Mouse (Mus musculus): ENCODE measurements around the gene Snrnp27.

DNA sequence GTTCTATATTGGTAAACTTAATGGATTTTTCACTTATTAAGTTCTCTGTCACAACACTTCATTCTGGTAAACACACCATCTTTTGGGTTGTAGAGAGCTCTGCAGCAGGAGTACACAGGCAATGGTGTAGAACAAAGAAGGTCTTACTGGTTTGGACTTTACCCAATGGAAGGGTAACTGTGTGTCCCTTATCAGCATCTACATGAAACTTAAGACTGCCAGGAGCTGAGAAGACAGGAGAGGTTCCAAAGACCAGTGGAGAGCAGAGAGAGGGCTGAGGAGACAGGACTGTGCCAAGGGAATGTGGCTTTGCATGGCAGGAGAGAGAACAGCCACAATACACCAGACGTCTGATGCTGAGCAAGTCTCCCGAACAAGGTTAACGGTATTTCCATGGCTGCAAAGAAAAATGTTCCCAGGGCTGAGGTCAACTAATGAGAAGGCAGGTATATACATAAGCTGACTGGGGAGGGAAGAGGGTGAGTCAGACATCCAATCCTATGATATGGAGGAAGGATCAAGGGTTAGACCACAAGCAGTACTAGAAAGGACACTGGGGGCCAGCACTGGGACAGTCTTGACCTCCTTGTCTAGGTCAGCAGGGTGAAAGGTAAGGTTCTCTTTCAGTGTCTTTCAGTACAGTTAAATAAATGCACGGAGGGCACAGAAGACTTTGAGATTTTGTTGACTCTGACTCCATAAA is 23.9 kb upstream of the Snrnp27 start:
- TF ChIP-seq POLR2A (IDR thresholded peaks at IDR 0.05; ENCODE audit: low read depth, low read length) = no peak
- no peak for TF ChIP-seq CTCF (IDR thresholded peaks at IDR 0.05; ENCODE audit: borderline replicate concordance, insufficient read depth, low read length)

Data from embryonic fibroblast, embryonic 13.5 days (primary cell).